Mouse (Mus musculus): Measurements from ENCODE around the gene Cxxc4. TPM values are rescaled to one million over a fixed set of nuclear protein-coding genes. Genes with fewer than 3 reads are reported as not detected.
A peak's percentile ranks its signal among the peaks of the same experiment; 100 is the strongest.

The Cxxc4 gene
- total RNA-seq, 2 experiments from 2014 or later = 16.2 to 17.4 TPM

DNA sequence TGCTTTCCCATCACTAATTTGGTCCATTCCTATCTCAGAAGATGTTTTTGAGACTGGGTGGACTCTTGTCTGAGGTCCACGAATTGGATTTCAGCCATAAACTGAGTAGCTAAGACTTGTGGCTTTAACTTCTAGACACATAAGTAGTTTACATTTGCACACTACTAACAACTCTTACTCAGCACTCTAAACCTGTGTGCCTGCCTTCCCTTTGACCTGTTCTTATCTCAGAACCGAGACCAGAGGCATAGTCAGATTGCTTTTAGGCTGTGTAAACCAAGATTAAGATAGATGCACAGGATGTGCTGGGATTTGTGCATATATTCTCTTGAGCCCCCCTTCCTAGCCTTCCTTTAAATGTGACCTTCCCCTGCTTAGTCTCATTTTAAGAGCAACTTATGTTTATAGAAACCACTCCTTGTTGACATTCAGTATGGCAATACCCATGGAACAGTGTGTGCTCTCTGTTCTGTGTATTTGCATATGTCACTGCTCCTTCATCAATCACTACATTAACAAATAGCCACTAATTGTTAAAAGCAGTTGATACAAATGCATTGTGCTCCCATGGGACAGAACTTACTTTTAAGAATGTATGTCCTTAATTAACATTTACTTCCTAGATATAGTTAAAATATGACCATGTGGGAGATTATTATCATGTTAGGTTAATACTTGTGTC lies 7.0 kb downstream of the Cxxc4 start:
- no peak for DNase-seq (ENCODE audit: low spot score in 2 of 2)

DNA sequence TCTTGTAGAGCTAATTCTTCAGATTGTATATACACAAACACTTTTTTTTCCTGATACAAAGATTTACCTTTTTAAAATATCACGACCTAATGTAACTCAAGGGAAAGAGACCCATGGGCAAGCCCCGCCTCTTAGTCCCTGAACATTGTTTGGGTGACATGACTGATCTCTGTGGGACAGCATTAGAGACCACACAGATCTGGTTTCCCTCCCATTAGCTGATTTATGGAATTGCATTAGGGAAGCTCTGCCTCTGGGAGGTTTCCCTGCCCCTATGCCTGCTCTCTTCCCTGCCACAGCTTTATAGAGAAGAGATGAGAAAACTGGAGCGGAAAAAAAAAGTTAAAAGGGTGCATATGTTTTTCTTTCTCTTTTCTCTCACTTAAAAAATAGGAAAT lies 7.6 kb downstream of the Cxxc4 start:
- DNase-seq (ENCODE audit: low spot score in 2 of 2) = no peak

DNA sequence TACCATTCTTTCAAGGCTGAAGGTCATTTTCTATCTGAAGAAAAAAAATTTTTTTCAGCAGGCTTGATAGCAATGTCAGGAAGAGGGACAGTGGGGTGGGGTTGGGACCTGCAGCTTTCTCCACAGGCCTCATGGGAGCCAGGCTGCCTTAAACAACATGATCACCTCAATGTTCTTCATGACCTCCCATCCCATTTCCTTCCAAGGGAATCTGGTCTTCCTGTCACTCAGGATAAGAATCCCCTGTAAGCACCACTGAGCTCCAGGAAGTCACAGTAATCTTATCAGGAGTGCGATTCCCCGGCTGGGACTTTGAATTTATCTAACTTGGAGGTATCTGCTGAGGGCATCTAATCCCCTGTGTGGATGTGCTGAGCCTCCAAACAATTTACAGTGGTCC lies 17.9 kb downstream of the Cxxc4 start:
- no peak for DNase-seq (ENCODE audit: low spot score in 2 of 2)

DNA sequence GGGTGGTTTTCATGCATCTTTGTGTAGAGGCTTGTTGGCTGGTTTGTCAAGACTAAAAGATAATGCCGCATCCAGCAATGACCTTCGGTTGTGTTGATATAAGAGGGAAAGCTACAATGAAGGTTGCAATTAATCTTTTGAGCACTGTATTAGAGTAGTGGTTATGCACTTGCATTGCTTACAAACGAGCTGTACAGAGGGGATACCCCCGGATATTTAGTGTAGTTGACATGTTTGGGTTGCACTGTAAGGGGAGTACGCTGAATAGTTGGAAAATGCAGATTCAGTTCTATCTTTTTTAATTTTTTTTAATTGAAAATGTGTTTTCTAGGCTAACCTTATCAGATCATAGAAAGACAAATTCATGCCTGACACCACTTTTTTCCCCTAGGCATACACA lies 22.4 kb downstream of the Cxxc4 start:
- DNase-seq (ENCODE audit: low spot score in 2 of 2) = no peak

DNA sequence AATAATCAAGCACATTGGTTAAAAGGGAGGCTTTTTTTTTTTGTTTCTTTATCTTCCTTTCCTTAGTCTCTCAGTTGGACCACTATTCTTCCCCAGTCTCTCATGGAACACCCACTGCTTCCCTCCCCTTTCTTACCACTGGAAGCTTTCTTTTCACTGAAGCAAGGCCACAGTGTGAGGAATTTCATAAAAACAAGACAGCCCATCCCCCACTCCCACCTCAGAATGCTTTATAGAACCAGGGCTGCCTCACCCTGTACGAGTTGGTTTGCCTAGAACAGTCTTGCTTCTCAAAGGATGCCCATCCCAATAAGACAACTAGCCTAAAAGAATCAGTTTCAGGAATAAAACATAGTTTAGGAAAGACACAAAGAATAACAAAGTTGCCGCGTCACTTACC lies 23.0 kb downstream of the Cxxc4 start:
- DNase-seq (ENCODE audit: low spot score in 2 of 2) = no peak

DNA sequence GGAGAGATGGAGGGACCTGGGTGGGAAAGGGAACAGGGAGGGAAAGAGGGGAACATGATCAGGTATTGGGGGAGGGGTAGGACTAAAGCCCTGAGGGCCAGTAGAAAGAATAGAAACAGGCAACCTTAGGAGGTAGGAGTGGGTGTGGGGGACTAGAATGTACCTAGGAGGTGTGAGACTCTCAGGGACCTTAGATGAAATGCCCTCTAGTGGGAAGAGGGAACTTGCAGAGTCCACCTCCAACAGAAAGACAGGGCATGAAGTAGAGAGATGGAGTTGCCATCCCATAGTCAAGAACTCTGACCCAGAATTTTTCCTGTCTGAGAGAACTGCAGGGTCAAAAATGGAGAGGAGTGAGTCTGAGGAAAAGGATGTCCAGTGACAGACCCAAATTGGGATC lies 43.4 kb downstream of the Cxxc4 start:
- no peak for DNase-seq (ENCODE audit: low spot score in 2 of 2)

DNA sequence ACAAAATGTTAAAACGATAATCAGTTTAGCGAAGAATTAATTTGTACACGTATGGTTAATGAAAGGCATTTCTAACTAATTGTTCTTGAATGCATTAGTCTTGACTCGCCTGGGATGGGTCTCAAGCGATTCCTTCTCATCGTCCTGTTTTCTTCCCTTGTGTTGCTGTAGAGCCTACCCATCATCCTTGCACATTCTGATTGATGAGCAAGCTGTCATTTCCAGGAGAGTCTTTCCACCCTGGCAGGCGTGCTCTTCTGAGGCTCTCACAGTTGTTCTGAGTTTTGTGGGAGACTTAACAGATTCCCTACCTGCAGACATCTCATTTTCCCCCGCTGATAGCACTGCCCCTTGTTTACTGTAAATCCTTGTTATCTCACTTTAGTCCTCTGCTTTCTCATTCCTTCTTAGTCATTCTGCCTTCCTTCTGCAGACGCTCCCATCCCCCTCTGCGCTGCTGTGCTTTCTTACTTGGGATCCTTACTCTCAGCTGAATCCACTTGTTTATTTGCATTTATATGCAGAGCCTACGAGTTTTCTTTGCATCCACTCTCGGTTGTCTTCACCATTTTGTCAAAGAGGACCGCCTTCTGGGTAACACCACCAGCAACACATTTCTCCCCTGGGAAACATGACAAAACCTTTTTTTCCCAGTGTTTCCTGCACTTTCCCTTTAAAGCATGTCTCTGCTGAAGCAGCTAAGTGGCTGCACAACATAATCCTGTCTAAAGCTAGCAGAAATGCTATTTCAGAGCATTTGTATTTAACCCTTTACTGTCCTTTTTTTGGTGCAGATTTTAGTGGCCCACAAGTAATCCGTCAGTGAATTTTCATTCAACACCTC lies 45.5 kb downstream of the Cxxc4 start:
- peak in 1 of 2 experiments; percentile 25 for DNase-seq (ENCODE audit: low spot score in 2 of 2)

DNA sequence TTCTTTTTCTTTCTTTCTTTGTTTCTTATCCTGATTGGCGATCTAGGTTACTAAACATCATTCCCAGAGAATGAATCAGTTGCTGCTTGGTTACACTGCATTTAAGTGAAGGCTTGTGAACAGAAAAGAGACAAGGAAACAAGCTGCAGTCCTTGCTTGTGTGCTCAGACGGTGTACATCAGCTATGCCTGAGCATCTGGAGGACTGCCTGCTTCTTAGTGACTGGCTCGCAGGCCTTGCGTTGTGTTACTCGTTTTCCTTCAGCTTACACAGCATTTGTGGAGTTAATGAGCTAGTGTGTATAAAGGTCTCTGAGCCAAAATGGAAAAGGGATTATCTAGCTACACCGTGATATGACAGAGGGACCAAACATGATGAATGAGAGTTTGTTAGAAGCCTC lies 58.9 kb downstream of the Cxxc4 start:
- no peak for DNase-seq (ENCODE audit: low spot score in 2 of 2)

DNA sequence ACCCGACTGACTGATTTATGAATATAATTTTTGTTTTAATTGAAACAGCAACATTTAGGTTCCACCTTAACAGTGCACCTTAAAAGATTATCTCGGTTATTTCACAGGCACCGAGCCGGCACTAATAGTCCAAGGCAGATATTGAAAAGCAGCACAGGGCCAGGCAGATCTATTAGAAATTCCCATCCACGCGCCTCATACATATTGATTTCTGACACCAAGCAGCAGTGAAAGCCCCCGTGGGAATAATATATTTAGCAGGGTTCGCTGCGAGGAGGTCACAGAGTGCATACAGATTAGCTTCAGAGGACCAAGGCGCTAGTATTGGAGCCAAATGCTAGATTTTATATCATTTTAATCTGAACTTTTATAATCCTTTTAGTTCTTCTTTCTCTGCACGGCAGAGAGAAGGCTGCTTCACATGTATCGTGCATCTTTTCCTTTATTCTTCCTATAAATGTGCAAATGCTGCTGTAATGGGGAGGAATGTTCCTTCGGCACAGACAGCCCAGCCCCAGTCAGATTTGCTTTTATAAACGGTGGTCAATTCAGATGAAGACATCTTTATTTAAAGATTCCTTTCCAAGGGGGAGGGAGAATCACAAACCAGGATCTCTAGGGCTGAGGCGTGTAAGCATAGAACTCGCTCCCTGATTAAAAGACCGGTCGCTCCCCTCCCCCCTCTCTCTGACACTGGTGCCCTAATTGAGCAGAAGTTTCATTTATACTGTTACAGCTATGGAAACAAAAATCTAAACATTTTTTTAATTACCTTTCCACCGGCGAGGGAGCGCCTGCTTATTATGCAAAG lies 66.6 kb downstream of the Cxxc4 start:
- DNase-seq (ENCODE audit: low spot score in 2 of 2) = peak in 1 of 2 experiments; percentile 24

DNA sequence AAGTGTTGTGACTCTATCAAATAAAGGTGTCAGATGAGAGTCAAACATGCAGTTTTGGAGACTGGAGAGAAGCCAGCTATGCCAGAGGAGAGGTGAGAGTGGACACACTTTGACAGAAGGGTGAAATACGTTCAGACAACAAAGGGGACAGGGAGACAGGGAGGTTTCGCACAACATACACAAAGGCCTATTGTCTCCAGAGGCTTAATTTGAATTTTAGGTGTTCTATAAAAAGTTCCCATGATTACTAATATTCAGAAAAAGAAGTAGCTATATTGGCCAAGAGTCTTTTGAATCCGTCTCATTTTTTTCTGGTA lies 67.2 kb downstream of the Cxxc4 start:
- DNase-seq (ENCODE audit: low spot score in 2 of 2) = no peak

DNA sequence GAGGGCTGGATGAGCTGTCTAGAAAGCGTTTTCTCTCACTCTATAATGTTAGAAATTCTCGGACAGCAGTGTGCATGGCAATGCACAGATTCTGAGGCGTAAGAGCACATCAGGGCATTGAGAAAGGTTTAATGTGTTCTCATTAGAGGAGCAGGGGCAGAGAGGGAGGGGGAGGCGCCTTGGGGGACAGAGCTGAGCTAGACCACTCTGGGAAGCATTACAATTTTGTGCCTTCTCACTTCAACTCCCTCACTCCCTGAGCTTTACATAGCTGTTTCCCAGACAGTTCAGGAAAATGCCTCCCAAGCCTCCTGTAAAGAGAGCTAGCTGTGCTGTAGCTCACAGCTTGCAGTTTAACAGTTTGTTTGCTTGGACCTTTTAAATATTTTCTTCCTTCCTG lies 70.2 kb downstream of the Cxxc4 start:
- no peak for DNase-seq (ENCODE audit: low spot score in 2 of 2)

DNA sequence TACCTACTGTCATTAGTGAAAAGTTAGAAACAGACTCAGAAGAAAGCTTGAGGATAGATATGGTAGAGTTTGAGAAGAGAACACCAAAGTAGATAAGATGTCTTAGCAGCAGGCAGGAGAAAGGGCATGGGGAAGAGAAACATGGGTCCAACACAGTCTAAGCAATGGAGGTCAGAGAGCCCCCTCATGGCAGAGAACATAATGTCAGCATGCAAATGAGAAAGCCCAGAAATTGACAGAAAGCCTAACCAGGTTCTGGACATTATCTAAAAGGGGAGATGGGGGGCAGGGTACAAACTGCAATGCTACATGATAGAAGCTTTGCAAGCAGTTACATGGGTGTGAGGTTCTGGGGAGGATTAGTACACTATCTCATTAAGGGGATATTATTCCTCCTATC lies 71.5 kb downstream of the Cxxc4 start:
- DNase-seq (ENCODE audit: low spot score in 2 of 2) = no peak

Small RNA genes within 50 kb of the gene (microRNA-seq; reads per million reads assigned to microRNA genes)
- 0 reads per million in 2 experiments for gene Mir1895

Measured in layer of hippocampus, postnatal 10 days (tissue).